Mouse (Mus musculus): Measurements from ENCODE around the gene L1td1.

Gene L1td1

DNA sequence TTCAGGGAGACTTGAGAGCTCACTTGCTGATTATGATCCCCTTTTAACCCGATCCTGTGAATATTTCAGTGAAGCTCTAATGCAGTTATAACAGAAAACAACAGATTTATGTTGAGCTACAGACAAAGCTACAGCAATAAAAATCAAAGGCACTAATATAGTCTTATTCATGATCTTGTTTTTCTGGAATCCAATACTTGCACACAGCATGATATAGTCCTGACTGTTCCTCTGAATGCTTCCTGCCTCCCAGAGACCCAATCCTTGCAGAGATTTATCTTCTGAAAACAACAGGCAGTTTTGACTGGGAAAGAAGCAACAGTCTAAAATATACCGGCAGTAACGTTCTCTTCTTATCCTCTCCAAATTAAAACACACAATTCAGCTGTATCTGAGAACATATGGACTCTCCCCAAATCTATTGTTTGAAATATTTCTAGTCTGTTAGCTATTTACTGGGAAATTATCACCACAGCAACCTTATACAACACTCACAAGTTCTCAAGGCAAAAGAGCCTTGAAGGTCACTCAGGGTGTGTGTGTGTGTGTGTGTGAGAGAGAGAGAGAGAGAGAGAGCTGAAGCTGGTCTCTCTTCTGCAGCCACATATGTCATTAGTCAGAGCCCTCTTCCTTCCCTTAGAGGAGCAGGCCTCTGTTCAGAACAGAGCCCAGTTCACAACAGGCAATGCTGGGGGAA, 16.8 kb downstream of the L1td1 start:
- DNase-seq = no peak

DNA sequence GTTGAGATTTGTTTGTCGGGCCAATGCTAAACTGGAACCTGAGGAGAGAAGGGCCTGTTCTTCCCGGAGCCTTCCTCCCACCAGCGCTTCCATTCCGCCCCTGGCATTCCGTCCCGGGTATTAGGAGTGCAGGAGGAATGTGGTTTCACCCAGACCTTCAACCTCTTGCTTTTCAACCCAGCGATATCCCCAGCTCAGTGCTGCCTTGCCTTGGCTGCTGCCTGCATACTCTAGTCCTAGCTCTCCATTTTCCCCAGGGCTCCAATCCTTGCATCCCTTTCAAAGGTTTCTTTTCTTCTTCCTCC, 17.3 kb downstream of the L1td1 start:
- no peak for DNase-seq

DNA sequence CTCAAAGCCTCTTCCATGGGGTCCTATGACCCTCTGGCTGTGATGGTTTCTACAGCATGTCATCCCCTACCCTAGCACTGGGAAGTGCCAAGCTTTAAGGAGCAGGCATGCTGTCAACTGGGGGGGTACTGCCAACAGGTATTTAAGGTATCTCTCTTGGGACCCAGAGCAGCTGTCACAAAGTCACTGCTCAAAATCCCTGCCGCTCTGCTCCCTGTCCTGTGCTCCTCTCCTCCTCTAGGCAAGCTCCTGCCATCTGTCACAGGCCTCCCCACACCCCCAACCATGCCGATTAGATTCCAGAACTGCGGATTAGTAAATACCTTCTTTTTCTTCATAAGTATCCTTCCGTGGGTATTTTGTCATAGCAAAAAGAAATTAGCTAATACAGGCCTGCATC, 27.9 kb downstream of the L1td1 start:
- DNase-seq = no peak

DNA sequence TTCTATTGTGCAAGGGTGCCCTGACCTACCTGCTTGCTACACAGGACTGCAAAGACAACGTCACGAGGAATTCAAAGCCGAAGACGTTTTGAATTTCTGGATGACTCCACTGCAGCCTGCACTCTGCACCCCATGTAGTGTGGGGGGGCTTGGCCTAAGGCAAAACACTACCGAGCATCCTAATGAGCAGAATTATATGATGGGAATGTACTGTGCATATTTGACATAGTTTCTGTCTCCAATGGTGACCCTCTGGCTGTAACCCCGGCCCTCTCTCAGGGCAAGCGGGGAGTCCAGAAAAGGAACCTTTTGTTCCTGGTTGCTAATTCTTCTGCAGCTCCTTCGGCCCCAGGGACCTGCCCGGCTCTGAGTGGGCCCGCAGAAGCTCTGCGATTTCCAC, 29.6 kb downstream of the L1td1 start:
- DNase-seq = no peak

DNA sequence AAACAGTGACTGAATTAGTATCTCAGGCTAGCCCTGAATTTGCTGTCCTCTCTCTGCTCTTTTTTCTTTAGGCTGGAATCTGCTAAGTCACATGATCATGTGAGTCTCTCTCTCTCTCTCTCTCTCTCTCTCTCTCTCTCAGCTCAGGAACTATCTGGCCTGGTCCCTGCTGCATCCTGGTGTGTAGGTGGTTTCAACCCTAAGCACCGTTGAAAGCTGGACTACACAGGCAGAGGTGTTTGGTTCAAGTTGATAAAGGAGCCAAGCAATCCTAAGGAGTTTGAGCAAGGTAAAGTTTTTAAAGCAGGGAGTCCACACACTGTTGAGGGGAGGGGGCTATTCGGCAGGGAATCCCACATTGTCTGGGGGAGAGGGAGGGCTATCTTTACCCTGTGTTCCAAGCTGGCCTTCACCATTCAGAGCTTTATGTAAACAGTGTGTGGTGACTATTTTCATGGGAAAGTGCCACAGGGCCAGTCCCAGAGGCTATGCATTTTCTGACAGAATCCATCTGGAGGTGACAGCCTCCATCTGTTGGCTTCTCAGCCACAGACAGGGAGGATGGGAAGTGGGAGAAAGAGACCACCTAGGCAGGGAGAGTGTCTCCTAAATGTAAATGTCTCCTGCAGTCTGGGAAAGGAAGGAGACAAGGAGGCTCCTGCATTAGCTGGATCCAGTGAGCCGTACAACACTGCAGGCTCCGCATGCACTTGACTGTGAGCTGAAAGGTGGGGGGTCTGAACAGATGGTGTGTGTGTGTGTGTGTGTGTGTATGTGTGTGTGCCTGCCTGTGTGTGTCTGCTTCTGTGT, 31.7 kb downstream of the L1td1 start:
- DNase-seq = no peak

DNA sequence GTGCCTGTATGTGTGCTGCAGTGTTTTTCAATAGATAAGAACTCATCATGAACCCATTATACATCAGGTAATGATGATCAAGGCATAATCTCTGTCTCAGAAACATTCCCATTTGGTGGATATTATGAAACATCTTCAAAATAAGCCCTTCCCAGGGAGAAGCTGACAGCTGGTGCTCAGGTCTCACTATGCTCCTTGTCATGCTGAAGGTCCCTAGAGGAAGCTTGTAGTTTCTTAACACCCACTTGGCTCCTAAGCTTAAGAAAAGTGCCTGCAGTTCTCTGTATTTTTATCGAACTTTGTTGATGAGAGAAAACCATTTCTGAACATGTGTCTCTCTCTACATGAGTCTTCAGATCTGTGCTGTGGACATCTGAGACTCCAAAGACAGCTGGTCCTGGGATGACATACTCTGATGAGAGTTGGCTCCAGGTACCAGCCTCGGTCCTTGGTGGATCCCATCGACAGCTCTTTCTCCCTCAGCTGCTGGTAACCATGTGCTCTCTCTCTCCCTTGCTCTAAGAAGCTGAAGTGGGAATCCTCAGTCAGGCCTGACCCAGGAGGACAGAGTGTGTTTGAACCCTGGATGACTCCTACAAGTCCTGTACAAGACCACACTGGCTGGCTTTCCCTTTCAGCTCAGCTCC, 32.5 kb downstream of the L1td1 start:
- DNase-seq = no peak

DNA sequence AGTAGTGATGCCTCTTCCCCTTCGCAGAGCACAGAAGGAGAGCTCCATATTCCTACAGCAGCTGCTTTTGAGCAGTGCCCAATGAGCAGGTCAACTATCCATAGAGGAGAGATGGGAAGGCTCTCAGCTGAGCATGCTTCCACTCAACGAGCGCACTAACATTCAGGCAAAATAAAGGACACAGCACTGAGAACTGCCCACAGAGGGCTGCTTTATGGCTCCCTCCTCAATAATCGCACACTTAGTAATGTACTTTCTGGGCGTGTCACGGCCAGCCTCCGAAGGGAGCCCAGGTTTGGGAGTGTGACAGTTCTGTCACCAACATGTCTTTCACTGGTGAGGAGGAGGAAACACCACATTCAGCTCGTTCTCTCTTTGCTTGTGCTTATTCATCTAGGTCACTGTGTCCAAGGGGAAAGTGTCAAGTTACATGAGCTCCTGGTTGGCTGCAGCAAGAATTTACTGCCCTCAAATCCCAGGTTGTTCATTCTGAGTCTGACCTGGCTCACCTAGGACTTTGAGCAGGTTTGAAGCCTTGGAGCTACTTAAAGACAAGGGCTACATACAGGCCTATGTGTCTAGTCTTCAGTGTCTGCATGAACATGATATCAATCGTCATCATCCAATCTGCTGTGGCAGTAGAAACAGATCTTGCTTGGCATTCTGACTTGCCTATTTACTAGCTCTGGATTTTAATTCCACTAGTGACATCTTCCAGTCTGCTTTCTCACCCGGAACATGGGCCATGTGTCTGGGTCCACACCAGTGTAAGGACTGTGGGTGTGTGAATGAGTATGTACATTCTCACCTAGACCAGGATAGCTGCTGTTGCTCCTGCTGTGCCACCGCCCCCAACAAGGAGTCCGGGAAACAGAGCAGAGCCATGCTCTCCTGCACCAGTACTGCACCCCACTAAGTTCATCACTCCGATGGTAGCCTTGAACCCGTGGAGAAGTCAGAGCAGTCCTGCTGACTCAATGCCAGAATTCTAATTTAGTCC, 40.9 kb downstream of the L1td1 start:
- DNase-seq = no peak

DNA sequence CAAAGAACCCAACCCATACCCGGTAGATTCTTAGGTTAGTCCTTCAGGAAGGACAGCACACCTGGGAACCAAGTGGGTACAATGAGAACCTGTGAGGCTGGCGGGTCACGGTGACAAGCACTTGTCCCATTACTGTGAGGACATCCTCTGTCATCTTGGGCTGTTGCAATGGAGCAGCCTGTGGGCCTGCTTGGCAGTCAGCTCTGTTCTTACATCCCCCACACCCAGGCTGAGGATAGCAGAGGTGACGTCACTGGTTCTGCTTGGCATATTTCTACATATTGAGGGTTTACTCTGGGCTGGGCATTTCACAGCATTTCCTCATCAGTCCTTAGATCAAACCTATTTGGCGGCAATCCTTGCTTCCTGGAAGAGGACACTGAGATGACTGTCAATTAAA, 47.3 kb downstream of the L1td1 start:
- DNase-seq = no peak

DNA sequence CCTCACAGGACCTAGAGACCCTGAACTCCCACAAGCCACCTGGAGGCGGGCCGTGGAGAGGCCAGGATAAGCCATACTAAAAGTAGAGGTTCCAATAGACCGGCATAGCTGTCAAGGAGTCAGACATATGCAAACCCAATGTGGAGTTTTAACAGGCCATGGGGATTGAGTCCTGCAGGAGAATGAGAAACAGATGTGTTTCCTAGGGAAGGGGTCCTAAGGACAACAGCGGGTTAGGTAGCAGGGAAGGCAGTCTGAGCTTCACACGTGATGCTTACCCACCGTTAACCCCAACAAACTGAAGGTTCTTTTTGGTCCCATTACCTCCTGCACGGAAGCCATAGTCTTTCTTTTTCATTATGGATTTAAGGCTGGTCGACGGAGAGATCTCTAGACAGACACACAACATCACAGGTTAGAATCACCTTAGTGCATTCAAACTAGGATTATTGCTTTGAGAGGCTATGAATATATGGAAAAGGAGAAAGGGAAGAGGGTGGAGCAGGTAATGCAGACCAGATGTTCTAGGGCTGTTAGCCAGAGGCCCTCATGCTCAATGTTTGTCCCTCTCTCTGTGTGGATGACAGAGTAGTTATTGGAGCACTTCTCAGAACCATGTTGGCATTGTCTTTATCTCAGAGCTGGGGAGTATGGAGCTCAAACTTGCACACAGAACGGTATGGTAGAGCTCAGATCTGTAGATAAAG, 50.3 kb downstream of the L1td1 start:
- no peak for DNase-seq

DNA sequence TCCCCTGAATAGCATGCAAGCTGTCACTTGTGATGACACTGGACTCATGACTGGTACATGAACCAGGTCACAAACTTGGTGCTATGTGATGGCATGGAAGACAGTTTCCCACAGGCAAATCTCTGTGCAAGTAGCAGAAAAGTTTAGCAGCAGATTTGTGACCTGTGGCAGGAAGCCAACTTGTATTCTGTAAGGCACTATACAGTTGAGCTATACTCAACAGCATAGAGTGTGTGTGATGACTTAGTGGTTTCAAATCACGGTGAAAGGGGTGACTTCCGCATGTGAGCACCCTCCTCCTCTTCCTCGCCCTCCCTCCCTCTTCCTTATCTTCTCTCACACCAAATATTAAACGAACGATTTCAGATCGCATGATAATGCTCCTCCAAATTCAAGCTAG, 50.9 kb downstream of the L1td1 start:
- no peak for DNase-seq

DNA sequence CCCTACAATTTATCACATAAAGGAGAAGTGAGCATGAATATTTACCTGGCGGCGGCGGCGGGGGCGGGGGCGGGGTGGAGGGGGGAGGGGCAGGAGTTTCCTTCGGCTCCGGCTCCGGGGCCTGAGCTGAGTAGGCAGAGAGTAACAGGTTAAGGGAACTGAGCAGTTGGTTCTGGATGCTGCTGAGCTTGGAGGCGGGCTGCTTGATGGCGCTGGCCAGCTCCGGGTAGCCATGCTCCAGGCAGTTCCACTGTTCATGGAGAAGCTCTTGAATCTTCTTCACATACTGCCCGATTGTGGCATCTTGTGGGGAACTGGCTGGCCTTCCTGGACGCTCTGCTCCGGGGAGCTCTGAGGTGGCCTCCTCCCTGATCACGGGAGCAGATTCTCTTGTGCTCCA, 51.7 kb downstream of the L1td1 start:
- no peak for DNase-seq

DNA sequence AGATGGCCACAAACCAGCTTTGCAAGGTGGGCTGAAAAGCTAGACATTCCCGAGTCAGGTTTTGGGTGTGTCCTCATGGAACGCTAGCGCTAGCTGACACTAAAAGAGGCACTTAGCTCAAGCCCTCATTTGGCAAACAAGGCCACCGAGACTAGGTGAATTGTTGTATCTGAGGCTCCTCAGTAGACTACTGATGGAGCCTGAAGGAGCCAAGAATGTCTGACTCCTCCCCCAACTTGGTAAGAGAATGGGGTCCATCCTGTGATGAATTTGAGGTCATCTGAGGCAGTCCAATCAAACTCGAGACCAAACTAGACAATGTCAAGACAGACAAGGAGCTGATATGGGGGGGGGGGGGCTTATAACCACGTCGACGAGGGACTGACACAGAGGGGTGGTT, 59.3 kb downstream of the L1td1 start:
- DNase-seq = no peak

DNA sequence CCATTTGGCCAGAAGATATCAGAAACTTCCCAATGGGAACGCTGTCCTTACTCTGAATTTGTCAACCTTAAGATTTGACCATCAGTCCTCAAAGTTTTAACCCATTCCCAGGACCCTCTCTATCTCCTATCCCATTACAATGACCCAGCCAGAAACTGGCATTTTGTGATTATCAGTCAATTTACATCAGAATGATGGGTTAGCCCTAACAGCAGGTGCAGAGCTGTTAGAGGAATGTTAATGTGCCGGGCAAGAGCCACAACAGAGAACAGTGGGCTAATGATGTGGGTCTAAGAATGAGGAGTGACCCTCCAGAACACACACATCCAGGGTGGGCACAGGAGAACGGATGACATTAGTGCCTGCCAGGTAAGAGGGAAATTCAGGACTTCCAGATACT, 59.7 kb downstream of the L1td1 start:
- DNase-seq = no peak

Measured in lung, adult 18-20 months (tissue).